Mouse (Mus musculus) testis, adult 10 weeks (tissue): Measurements from ENCODE around the gene Aqp12. TPM values are rescaled to one million over a fixed set of nuclear protein-coding genes. Genes with fewer than 3 reads are reported as not detected.

Source experiments
- polyA plus RNA-seq: library from polyadenylated mRNA; stranded (reverse); fragments of 350-450 nt; fragmentation: Illumina TruSeq; extraction: RNeasy Lipid Tissue Mini Kit (QIAGEN cat#74804); gene quantifications from one replicate; pipeline ENCODE4 v1.2.3, GENCODE M21; 2014; ENCODE audit warnings: low read depth, low replicate concordance

Aqp12 gene
- not detected for polyA plus RNA-seq

DNA sequence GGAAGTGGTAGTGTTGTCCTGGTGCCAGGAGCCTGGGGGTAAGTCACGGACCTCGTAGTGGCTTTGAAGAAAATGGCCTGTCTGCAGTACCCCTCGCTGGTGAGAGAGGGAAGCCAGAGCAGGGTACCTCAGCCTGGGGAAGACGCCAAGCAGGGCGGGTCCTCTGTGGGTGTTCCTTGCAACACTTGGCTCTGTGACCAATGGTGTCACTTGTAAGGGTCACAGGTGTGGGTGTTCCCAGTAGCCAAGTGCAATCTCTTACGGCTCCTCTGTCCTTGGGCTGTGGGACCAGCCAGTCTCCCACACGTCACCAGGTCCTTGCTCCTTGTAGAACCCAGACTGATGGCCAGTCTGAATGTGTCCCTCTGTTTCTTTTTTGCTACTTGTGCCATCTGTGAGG lies at the start of gene Aqp12:
Gene Aqp12, plus strand, starts transcription at position 274 of the 400 bp plus-strand sequence.

Other genes starting within 250 kb of the Aqp12 start
- 0.13 TPM for gene Gpc1, start 174.7 kb upstream of the Aqp12 start, polyA plus RNA-seq
- gene Ankmy1, start 103.4 kb upstream of the Aqp12 start, polyA plus RNA-seq: 14.4 TPM
- 2.0 TPM for gene Dusp28, start 99.4 kb upstream of the Aqp12 start, polyA plus RNA-seq
- gene Rnpepl1, start 95.6 kb upstream of the Aqp12 start, polyA plus RNA-seq: 2.1 TPM
- gene Capn10, start 72.0 kb upstream of the Aqp12 start, polyA plus RNA-seq: 3.2 TPM
- 0.29 TPM for gene Gpr35, start 55.5 kb upstream of the Aqp12 start, polyA plus RNA-seq
- gene Kif1a, start 95.6 kb downstream of the Aqp12 start, polyA plus RNA-seq: 0.63 TPM
- not detected for gene Agxt, start 128.9 kb downstream of the Aqp12 start, polyA plus RNA-seq
- not detected for gene 2310007B03Rik, start 154.6 kb downstream of the Aqp12 start, polyA plus RNA-seq
- gene Crocc2, start 162.4 kb downstream of the Aqp12 start, polyA plus RNA-seq: not detected
- gene Sned1, start 229.5 kb downstream of the Aqp12 start, polyA plus RNA-seq: 5.6 TPM